Mouse (Mus musculus): Measurements from ENCODE around the gene Sez6l.

Gene Sez6l

GRCm38 (mm10) chr5:112533312-112534075, 43.5 kb downstream of the Sez6l start:
- DNase-seq (ENCODE audit: low spot score): no peak

- DNase-seq (ENCODE audit: low spot score): no peak
Measured at GRCm38 (mm10) chr5:112532894-112533293, 44.1 kb downstream of the Sez6l start.

GRCm38 (mm10) chr5:112532210-112532609, 44.8 kb downstream of the Sez6l start:
- DNase-seq (ENCODE audit: low spot score): no peak

DNA sequence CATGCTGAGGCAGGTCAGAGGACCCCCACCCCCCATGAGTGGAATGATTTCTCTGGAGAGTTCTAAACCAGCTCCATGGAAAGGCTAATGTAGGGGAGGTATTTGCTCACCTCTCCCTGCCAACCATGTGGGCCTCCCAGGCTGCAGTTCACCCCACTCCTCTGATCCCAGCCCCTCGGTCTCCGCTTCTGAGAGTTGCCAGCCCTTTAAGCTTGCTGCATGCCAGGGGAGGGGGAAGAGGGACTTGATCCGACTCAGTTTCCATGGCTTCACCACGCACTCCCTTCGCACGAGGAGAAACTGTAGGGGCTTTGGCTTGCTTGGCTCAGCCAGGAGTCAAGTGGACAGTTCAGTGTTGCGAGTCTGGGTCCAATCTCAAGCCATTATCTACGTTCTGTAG, 45.9 kb downstream of the Sez6l start:
- DNase-seq (ENCODE audit: low spot score): no peak

DNA sequence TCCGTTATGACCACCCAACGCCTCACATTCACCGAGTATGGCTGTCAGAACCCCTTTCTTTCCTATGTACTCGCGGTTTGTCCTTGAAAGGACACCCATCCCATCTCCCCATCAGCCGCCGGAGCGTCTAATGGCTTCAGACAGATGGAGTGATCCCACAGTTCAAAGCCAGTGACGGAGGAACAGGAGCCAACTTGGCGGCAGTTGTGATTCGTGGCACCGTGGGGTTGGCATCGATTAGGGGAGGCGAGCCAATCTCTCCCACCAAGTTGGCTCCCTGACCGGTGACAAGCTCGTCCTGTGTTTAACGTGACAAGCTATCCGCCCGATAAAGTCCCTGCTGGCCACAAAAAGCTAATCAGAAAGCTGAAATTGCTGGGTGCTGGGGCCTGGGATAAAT, 50.0 kb downstream of the Sez6l start:
- no peak for DNase-seq (ENCODE audit: low spot score)

- no peak for DNase-seq (ENCODE audit: low spot score)
Measured at GRCm38 (mm10) chr5:112526435-112526834, 50.5 kb downstream of the Sez6l start.

DNA sequence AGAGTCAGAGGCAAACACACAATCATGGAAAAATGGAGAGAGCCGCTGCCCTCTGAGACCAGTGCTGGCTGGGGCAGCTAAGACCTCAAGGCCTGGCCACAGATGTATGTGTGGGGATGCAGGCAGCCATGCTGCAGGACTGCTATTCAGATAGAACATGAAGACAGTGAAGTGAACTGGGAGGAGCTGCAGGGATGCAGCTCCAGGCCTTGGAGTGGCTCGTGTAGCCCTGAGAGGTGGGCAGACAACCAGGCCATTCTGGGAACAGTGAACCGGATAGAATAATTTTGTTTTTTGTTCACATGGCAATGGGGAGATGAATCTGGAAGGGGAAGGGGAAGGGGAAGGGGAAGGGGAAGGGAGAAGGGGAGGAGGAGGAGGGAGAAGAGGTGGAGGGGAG, 51.0 kb downstream of the Sez6l start:
- DNase-seq (ENCODE audit: low spot score): no peak

- no peak for DNase-seq (ENCODE audit: low spot score)
Measured at GRCm38 (mm10) chr5:112525271-112525670, 51.7 kb downstream of the Sez6l start.

- DNase-seq (ENCODE audit: low spot score): no peak
Measured at GRCm38 (mm10) chr5:112523796-112524195, 53.2 kb downstream of the Sez6l start.

DNA sequence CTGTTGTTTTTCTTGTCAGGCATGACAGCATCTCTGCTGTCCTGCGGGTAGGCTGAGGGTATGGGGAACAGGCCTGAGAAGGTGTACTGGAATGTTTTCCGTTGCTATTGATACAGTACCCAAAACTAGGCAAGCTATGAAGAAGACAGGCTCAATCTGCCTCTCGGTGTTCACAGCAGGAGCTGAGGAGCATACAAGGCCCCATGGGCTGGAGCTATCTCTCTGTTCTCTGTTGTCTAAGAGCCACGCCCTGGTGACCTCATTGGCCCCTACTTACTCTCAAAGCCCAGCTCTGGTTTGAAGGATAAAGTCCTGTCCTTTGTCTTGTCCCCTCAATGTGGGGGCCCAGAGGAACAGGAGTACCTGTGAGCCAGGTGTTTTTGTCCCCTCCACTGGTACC, 53.7 kb downstream of the Sez6l start:
- no peak for DNase-seq (ENCODE audit: low spot score)

GRCm38 (mm10) chr5:112521703-112522527, 55.1 kb downstream of the Sez6l start:
- DNase-seq (ENCODE audit: low spot score): no peak

DNA sequence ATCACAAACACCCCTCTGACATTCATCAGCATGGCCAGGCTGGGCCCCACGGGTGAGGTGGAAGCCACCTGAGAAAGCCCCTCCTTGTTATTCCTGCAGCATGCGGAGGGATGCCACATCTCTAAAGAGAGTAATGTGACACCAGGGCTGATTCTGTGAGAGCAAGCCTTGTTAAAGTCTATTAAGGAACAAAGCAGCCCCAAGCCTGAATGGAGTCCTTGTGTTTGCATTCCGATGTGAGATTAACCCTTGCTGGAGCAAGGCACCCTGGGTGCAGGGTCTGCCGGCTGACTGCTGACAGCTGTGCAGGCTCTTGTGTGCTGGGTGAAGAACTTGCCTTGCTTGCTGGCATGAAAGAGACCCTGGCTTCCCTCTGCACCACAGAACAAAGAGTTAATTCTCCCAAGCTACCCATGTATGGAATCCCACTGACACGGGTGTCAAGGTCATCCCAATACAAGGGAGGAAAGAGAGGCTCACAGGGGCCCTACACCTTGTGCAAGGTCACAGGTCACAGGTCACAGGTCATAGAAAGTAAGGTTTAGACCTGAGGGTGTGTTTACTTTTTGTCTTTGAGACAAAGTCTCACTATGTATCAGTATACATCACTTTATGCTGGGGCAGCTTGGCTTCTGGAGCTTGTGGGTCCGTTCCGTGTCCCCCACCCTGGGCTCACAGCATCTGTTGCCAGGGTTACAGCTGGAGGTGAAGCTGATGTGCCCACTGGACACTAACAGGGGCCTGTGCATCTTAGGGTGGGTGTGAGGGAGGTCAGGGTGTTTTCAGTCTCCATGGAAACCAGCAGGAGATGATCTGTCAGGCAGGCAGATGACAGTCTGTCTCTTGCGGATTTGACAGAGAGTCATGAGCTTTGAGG, 55.9 kb downstream of the Sez6l start:
- no peak for DNase-seq (ENCODE audit: low spot score)

- no peak for DNase-seq (ENCODE audit: low spot score)
Measured at GRCm38 (mm10) chr5:112518773-112519172, 58.2 kb downstream of the Sez6l start.

DNA sequence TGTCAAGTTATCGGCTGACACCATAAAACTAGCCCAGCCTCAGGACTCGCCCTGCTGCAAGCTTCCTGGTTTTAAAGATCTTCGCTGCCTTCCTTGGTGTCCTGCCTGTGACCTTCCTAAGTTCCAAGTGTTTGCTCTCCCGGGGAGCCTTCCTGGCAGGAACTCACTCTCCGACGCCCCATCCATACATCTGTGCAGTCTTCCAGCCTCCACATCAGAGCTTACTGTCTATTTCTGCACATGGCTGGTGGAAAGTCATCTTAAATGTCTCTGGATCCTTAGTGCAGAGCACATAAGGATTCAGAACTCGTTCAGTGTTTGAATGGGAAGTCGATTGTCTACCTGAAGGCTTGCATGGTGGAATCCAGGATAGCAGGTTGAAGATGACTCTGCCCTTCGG, 59.5 kb downstream of the Sez6l start:
- no peak for DNase-seq (ENCODE audit: low spot score)

GRCm38 (mm10) chr5:112516527-112516926, 60.5 kb downstream of the Sez6l start:
- DNase-seq (ENCODE audit: low spot score): no peak

GRCm38 (mm10) chr5:112510351-112510750, 66.6 kb downstream of the Sez6l start:
- DNase-seq (ENCODE audit: low spot score): no peak

DNA sequence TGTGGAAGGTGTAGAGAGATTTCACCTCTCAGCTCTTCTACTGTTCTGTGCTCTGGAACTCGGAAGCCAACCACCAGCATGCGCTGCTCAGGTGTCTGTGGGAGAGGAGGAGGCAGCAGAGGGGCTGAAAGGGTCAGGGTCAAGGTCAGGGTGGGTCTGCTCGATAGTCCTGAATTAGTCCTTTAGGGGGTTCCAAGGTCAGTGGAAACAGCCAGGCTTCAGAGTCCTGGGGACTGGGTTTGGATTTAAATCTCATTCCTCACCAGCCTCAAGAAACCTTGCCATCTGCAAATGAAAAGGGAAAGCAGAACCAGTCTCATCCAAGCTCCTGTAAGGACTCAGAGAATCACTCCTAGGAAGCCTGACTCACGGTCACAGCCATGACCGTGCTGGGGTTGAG, 67.1 kb downstream of the Sez6l start:
- DNase-seq (ENCODE audit: low spot score): no peak

DNA sequence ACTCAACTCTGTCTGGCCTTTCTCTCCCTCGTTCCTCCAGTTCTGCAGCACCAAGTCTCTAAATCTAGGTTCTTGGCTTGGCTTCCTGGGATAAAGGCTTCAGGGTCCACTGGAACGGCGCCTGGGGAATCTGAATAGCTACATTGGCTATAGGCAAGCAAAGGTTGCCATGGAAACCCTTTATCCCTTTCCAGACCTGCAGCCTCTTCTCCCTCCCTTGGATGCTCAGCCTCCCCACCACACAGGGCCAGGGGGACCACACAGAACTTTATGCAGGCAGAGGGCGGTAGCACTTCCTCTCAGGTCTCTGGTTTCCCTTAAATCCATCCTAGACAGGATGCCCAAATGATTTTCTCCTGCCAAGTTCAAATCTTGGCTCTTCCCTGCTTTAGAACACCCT, 71.4 kb downstream of the Sez6l start:
- DNase-seq (ENCODE audit: low spot score): no peak

GRCm38 (mm10) chr5:112501384-112501783, 75.6 kb downstream of the Sez6l start:
- DNase-seq (ENCODE audit: low spot score): no peak

DNA sequence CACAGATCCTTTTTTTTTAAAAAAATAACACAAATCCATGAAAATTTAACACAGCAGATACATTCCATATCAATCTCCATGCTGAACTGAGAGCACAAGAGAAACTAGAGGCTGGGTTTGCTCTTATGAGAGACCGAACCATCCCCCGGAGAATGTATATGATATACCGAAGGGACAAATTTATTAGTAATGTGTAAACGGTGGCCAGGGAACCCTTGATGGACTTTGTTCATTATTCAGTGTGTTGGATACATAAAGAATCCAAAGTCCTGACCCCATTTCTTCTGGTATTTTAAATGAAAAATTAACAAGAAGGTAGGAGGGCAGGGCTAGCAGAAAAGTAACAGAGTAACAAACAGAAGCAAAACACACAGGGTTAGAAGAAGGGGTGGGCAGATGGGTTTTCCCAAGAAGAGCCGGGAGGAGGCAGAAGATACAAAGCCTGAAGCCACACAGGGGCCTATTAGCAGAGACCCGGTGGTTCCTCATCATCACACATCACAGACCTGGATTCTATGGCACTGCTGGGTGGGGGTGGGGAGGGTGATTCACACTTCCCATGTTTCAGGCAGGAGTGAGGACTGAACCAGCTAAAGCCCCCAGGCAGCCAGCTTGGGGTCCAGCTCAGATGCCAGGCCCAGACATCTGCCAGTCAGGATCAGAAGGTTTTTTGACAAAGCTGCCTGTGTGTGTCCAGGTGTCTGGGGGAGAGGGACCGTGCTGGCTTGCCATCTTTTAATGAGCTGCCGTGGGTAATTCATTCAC, 76.9 kb downstream of the Sez6l start:
- DNase-seq (ENCODE audit: low spot score): no peak

Measured in ovary, postnatal 36 days (tissue).